Mouse (Mus musculus) common myeloid progenitor, adult 5-6 weeks (primary cell): ENCODE measurements around the gene Gm10134. TPM values are rescaled to one million over a fixed set of nuclear protein-coding genes. Genes with fewer than 3 reads are reported as not detected.

ENCODE experiments used
- ATAC-seq: replicated peaks from 2 replicates; pipeline ENCODE4 v1.8.0; 2016; ENCODE audit warnings: low read depth, mild to moderate bottlenecking, moderate TSS enrichment, inconsistent platforms; ENCODE audit not compliant: poor library complexity, severe bottlenecking
- total RNA-seq: library from RNA; stranded (forward); fragments of 200-1000, 187-1606 nt; gene quantifications from 2 replicates; pipeline ENCODE4 v1.2.3, GENCODE M21; 2017

Gm10134 gene
- total RNA-seq, 1 experiment from 2014 or later, result not detected

DNA sequence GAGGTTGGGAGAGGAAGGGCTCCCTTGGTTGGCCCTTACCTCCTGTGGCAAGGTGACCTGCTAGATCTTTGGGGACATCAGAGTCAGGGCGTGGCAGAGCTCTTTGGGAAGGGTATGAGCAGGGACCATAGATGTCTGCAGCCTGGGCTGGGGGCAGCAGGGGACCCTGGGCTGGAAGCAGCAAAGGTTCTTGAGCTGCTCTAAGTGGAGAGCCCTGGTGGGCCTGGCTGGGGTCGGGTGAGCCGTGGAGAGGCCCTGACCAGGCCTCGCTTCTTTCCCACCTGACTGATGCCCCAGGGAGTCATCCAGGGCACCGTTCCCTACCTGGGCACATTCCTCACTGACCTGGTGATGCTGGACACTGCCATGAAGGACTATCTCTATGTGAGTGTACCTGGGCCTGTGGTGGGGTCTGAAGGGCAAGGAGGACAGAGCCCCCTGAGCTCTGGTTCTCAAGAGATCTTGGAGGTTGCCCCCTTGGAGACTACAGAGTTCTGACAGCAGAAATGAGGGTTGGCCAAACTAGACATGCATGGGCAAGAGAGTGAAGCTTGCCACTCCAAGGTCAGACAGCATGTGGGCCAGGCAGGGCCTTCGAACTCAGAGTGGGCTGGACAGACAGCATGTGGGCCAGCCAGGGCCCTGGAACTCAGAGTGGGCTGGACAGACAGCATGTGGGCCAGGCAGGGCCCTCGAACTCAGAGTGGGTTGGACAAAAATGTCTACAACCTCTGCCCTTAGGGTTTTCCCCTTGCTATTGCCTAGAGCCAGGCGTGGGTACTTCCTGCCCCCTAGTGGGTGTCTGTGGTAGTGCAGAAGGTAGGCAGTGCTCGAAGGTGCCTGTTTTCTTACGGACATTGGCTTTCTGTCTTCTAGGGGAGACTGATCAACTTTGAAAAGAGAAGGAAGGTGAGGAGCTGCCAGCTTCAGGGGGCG is 41.6 kb downstream of the Gm10134 start:
- ATAC-seq, result peak; percentile 81

DNA sequence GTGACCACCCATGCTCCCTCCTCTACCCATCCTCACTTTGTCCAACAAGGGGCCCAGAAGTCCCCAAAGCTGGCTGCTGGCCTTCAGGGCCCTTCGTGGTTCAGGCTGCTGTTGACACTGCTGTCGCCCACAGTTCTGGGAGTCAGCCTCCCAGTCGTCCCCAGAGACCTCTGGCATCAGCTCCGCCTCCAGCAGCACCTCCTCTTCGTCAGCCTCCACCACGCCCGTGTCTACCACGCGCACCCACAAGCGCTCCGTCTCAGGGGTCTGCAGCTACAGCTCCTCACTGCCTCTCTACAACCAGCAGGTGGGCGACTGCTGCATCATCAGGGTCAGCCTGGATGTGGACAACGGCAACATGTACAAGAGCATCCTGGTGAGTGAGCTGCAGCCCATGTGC is 43.3 kb downstream of the Gm10134 start:
- no peak for ATAC-seq

- no peak for ATAC-seq
Observed at GRCm38 (mm10) chr2:28552301-28552700, 46.4 kb downstream of the Gm10134 start.

Other genes starting within 250 kb of the Gm10134 start
- gene Ppp1r26, start 59.3 kb upstream of the Gm10134 start, total RNA-seq, result 3.4 and 5.0 TPM in 2 replicates
- not detected in 2 replicates for gene 1700007K13Rik, start 39.8 kb upstream of the Gm10134 start, total RNA-seq
- gene Mrps2, start 38.0 kb upstream of the Gm10134 start, total RNA-seq, result 33.2 and 35.2 TPM in 2 replicates
- gene Gbgt1, start 9.2 kb upstream of the Gm10134 start, total RNA-seq, result not detected in 2 replicates
- 3.7 and 4.3 TPM in 2 replicates for gene Ralgds, start 7.0 kb downstream of the Gm10134 start, total RNA-seq
- not detected in 2 replicates for gene Cel, start 57.3 kb downstream of the Gm10134 start, total RNA-seq
- 9.7 and 19.0 TPM in 2 replicates for gene Gtf3c5, start 77.7 kb downstream of the Gm10134 start, total RNA-seq
- gene Gfi1b, start 115.9 kb downstream of the Gm10134 start, total RNA-seq, result 29.5 and 30.7 TPM in 2 replicates
- gene Tsc1, start 135.1 kb downstream of the Gm10134 start, total RNA-seq, result 14.5 and 18.7 TPM in 2 replicates
- 2.5 and 6.6 TPM in 2 replicates for gene Spaca9, start 193.6 kb downstream of the Gm10134 start, total RNA-seq
- gene Ak8, start 194.1 kb downstream of the Gm10134 start, total RNA-seq, result 1.6 TPM in 1 of 2 replicates, not detected in the other